Mouse (Mus musculus) heart, adult 9 months (tissue): ENCODE results near the gene Hnf4a.

Experiments
- DNase-seq, 2 experiments: peaks; one replicate each; pipeline ENCODE4 v3.0.0; 2022; ENCODE audit warnings: low spot score in 2 of 2

Gene Hnf4a

DNA sequence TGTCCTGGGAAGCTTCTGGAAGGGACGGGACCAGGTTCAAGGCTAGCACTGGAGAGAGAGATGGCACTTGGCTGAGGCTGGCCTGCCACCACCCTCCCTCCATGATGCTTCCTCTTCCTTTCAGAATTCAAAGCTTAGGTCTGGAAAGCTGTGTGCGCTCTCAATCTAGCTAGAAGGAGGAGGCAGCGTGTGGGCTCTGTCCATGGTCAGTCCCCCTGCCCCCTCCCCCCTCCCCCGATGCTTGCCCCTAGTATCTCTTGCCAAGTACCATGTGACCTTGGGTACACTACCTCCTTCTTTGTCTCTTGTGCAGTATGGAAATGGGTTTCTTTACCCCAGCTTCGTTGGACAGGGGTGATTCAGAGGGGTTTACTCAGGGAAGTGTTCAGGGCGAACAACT lies 42.2 kb downstream of the Hnf4a start:
- no peak for DNase-seq

DNA sequence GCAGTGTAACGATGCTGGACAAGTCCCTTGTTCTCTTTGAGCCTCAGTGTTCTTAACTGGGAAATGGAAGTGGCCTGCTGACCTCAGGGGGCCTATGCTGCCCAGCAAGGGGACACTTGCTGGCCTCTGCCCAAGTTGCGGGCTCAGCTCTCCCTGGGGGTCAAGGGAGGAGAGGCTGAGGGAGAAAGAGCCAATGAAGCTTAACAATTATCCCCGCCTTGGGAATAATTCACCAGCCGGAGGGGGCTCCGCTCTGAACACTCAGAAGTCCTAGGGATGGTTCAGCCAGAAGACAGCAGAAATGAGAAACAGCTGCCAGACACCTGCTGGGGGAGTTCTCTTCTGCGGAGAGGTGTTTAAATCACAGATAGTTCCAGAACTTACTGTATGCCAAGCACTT lies 43.2 kb downstream of the Hnf4a start:
- no peak for DNase-seq

DNA sequence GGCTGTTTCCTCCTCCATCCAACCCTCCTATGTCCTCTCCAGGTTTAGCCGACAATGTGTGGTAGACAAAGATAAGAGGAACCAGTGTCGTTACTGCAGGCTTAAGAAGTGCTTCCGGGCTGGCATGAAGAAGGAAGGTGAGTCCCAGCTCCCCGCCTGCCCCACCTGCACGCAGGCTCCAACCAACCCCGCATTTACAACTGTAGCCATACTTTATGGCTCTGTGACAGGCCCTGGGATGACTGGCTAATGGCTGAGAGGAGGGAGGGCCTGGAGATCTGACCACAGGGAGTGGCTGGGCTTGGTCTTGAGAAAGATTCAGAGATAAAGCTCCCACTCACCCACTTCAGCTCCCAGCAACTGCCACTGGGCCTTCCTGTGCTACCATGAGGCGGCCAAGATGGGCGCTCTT lies 45.9 kb downstream of the Hnf4a start:
- DNase-seq: no peak

DNA sequence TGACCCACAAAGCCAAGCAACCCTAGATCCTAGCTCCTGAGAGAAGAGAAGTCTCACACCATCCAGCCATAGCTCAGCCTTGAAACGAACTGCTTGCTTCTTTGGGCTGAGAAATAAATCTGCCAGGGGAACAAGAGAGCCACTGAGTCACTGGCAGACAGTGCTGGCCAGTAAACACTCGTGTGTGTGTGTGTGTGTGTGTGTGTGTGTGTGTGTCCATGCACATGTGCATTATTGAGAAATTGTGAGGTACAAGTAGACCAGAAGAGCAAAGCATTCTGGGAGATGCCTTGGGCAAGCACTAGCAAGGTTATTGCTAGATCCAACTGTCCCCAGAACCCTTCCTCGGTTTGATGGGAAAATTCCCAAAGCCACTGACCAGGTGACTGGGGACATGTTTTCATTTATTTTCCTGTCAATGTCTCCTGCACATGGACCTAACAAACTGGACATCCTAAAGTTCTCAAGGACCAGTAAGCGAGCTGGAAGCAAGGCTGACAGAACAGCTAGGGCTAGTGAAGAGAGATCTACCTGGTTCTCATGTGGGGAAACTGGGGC lies 47.9 kb downstream of the Hnf4a start:
- DNase-seq: no peak

DNA sequence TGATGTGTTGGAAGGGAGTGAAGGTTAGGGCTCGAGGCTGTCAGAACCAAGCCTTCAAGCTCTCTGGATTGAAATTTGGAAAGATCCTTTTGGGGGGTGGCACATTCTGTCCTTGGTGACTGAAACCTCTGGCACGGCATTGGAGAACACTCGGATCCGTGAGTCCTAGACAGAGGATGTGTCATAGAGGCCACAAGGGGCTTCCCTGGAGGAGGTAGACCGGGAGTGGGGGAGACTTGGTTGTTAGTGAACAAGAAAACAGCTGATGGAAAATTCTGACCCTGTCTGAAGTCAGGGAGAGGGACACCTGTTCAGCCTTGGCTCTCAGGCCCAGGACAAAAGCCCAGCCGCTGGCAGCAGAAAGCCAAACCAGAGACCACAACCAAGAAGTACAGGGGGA lies 48.4 kb downstream of the Hnf4a start:
- DNase-seq: no peak

DNA sequence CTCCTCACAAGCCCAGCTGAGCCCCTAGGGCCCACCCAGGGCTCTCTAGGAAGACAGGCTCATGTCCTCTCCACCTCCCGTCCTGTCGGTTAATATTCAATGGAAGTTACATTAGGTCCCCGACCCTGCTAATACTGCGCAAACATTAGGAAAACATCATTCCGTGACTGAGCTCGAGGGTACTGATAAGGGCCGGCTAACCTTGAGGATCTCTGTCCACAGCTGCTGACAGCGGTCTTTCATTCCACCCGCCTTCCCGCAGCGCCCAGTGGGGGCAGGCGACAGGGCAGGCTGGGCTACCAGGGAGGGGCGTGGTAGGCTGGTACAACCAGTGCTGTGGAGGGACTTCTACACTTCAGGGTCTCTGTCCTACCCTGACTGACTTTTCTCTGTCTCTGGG lies 48.8 kb downstream of the Hnf4a start:
- DNase-seq: no peak

DNA sequence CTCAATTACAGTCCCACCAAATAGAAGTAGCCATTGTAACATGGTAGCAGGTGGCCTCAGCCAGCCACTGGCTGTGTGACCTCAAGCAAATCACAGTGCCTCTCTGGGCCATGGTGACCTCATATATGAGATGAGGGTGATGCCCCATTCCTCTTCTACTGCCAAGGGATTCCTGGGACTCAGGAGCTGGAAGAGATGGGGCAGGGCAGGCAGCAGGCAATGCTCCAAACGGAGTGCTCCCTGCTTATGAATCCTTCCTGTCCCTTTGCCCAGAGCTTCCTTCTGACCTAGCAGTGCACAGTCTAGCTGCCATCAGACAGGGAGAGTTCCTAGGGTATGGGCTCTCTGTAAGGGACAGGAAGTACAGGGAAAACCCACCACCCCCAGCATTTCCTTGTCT lies 51.9 kb downstream of the Hnf4a start:
- DNase-seq: no peak

DNA sequence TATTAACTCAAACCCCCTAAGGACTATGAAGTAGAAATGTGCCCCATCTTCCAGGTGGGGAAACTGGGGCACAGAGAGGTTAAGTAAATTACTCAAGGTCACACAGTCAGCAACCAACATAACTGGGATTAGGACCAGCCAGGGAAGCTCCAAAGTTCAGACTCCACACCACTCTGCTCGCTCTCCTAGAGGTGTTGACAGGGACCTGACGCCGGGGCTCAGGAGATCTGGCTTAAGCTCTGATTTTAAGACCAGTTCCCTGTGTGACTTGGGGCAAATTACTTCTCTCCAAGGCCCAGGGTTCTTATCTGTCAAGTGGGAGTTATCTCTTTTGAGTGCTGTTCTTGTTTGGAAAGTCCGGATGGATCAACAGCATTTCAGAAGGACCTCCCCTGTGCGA lies 52.6 kb downstream of the Hnf4a start:
- no peak for DNase-seq

DNA sequence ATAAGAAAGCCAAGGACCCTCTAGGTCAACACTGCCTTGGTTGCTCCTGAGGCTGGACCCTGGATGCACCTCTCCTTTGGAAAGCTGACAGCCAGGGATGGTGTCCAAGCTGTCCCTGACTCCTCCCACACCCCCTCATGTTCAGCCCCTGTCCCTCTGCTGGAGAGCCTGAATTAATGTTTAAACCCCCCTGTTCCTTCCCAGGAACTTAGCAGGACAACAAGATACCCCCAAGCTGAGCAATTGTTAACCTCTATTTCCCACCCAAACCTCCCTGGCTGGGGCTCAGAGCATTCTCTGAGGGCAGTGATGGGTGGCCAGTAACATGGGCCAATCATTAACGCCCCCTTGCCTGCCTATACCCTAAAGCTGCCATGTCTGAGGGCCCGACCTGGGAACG lies 53.6 kb downstream of the Hnf4a start:
- DNase-seq: no peak

DNA sequence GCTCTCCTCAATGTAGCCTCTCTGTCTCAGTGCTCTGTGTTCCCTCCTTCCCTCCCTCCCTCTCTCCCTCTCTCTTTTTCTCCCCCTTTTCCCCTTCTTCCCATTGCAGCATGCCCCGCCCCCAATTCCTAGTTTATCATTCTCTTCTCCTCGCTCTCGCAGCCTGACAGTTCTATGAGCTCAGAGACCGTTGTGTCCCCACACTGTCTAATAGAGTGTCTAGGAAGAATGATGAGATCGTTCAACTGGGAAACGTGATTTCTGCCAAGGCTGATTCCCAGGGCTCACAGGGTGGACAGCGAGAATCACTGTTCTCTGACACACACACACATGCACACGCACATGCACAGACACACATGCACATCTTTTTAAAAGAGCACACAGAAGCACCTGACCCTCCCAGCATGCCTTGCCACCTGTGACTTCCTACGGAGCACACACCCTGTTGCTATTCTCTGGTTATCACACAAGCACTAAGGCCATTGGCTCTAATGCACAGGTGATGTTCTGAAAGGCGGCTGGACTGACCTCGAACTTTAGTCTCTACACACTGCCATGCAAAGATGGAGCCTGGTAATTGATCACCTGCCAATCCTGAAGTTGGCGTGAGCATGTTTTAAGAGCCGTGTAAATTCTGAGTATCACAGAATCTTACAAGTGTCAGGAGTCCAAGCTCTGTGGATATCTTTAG lies 54.8 kb downstream of the Hnf4a start:
- no peak for DNase-seq

DNA sequence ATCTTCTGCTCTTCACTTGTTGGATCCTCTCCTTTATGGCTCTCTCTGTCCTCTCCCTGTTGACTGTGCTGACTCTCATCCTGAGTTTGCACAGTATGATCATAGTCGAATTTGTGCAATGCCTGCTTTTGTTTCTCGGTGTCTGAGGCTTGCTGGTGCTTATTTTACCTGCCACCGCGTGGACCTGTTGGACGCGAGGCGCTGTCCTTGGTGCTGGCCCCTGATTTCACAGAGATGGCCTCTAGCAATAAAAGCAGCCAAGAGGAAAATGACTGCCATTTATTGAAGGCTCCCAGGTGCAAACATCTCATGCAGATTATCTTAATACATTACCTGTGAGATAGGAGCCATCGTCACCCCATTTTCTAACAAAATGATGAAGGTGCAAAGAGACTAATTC lies 58.0 kb downstream of the Hnf4a start:
- DNase-seq: no peak

DNA sequence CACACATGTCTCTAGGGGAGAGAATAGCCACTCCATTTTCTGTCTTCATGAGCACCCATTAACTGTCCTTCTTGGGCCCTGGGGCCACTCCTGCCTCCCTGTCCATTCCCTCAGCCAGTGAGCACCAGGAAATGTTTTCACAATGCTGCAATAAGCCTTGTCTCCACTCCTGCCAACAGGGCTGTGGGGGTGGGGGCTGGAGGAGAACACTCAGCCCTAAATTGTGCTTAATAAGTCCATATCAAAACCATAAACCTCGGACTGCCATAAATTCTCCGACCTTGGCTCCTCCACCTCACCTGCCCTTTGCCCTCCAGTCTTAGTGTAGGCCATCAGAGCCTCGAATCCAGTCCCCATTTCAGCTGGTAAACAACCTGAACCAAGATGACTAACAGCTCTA lies 67.7 kb downstream of the Hnf4a start:
- DNase-seq: no peak

DNA sequence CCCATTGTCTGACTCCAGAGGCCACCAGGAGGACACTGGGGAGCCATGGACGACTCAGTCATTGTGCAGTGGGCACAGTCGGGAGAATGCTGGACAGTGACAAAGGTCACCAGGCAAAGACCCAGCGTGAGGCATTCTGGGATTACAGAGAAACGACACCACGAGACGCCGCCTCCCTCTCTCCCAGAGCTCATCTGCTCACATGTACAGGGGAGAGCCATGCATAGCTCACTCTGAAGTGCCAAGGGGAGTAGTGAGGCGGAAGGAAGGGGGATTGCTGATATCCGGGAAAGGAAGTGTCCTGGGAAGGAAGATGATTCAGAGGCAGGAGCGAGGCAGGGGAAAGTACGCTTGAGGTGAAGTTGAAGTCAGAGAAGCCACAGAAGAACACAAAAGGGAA lies 68.6 kb downstream of the Hnf4a start:
- peak in 1 of 2 experiments; percentile 29 for DNase-seq

DNA sequence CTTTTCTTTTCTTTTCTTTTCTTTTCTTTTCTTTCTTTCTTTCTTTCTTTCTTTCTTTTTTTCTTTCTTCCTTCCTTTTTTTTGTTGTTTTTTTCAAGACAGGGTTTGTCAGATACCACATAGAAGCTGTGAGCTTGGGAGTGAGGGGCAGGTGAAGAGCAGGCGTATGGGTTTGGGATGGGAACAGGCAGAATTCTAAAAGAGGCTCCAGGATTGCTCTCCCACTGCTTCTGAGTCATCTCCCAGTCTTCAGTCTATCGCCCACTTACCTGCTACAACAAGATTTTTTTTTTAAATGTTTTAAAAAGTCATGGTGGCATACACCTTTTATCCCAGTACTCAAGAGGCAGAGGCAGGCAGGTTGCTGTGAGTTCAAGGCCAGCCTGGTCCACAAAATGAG lies 71.4 kb downstream of the Hnf4a start:
- DNase-seq: no peak

DNA sequence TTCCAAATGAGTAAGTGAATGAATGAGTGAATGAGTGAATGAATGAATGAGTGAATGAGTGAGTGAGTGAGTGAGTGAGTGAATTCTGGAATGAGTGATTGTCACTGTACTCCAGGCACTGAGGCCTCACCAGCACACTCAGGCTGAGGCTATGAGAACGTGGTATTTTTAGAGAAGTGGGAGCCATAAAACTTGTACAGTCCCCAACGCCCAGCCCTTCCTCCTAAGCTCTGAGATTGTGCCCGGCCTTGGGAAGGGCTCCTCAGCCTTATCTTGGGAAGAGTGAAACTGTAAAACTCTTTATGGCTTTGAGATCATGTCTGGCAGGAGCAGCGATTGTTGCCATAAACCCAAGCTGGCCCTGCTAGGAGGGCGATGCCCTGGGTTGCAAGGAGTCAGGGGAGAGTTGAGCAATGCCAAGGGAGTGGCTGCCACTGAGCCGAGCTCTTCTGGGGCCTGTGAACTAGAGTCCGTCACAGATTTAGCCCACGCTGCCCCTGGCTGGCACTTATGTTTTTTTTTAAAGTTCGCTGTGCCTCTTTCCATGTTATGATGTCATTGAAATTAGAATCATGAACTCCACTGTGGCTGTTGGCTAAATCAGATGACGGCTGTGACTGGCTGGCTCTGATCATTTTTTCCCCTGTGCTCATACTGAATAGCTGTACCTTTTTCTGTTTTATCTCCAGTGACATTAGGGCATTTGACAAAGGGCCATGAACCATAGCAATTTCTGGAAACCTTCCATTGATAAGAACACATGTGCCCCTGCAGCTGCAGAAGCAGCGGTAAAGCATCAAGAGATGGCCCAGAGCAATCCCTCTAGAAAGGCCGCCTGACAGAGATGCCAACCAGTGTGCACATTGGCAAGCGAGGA lies 73.7 kb downstream of the Hnf4a start:
- no peak for DNase-seq

DNA sequence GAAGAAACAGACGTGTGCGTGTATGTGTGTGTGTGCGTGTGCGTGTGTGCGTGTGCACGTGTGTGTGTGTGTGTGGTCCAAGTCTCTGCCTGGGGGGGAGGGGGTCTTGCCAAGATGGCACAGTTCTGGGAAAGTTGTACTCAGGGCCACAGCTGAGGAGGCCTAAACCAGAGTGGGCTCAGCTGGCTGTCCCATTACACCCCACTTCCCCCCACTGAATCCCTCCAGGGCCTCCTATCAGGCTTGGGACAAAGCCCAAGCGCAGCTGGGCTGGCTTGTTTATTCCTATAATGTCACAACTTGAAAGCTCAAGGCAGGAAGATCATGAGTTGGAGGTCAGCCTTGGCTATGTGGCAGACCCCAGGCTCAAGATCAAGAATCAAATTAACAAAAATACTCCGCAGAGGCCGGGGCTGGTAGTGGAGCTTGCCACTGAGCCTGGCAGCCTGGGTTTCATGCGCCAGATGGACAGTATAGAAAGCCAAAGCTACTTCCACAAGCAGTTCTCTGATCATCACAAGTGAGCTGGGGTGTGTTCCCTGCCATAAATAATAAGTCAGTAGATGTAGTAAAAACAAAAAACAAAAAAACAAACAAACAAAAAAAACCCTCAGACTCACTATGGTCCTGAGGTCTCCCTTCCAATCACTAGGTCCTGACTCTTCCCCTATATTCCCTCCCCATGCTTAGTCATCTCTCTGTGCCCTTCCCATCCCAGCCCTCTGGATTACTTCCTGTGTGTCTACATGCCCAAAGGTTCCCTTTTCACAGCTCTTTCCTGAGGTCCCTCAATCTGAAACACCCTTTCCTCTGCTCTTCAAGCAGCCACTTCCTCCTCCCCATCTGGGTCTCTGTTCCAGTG lies 76.8 kb downstream of the Hnf4a start:
- peak in 1 of 2 experiments; percentile 34 for DNase-seq

DNA sequence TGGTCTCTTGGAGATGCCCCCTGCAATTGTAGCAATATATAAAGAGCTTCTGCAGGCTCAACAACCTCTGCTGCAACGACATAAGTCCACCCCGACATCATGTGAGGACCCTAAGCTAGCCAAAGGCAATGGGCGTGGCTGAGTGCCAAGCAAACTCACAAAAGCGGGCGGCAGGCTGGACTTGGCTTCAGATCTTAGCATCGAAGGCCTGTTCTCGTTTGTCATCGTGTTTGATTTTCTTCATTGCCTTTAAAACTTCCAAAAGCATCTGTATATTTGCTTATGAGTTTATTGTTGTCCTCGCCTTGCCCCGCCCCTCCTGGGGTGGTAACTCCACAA lies 77.4 kb downstream of the Hnf4a start:
- no peak for DNase-seq

DNA sequence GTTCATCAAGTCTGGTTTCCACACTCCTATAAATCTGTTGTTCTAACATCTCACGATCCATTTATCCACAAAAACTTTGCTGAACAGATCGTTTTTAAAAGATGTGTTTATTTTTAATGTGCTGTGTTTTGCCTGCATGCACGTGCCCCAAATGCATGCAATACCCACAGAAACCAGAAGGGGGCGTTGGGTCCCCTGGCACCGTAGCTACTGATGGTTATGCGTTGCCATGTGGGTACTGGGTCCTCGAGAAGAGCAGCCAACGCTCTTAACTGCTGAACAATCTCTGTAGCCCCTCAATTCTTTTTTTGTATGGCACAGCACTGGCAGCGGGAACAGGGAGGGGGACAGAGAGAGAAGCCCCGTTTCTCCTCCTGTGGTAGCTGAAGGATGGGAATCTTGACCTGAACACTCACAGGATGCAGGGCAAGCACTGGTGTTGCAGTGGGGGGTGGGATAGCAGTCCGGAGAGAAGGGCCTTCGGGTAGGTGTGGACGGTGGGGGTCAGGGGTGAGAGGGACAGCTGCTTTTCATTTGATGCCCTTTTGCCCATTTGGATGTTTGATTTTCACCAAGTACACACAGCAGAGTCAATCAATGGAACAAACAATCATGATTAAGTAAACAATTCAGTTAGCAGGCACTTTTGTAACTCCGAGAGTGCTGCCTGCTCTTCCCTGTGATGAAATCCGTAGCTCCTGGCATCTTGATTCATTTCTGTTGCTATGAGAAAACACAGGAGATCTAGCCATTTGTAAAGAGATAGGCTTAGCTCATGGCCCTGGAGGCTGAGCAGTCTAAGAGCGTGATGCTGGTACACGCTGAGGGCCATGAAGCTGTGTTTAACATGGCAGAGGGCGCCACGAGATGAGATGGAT lies 80.0 kb downstream of the Hnf4a start:
- DNase-seq: no peak

DNA sequence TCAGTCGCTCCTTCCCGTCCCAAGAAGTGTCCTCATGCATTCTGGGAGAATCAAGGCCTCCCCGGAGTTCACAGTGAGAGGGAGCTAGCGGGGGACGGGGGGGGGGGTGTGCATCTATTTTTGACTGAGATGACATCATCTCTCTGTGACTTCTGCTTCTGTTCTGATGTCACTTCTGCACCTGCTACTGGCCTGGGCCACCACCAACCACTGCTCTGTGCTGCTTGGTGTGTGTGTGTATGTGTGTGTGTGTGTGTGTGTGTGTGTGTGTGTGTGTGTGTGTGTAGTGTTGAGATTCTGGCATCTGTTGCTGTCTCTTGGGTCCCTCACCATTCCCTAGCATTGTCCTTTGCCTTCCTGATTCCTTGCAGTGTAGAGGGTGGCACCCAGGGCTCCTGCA lies 80.9 kb downstream of the Hnf4a start:
- no peak for DNase-seq

DNA sequence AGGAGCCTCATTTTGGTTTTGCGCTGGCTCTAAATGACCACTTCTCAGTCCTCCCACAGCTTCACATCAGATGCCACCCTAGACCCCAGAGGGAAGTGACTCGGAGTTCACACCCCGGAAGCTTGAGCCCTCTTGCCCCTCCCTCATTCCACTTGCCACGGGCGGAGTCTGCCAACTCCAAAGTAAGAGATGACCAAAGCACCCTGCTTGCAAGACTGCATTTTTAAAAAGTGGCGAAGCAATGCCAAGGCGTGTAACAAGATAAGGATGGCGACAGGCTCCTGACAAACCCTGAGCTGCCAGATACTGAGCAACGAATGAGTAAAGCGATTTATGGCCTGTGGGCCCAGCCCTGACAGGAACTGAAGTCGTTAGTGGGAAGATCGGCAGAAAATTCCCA lies 83.6 kb downstream of the Hnf4a start:
- no peak for DNase-seq

DNA sequence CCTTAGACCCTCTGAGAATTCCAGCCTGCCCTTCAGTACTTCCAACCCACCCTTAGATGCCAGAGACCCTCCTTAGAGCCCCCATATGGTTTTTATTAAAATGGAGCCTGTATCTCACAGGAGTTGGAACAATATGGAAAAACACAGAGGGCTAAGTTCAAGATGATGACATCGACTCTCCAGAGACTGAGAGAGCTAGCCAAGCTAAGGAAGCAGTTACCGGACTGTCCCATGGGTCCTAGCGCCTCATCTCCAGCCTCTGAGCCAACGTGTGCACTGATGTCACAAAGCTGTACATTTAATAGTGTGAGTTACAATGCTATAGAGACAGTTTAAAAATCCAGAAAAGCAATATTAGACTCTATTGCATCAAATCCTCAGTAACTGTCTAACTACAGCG lies 84.4 kb downstream of the Hnf4a start:
- no peak for DNase-seq
